Comparison of ENCODE assay signal across 52 mouse cellular contexts in the genomic region with DNA sequence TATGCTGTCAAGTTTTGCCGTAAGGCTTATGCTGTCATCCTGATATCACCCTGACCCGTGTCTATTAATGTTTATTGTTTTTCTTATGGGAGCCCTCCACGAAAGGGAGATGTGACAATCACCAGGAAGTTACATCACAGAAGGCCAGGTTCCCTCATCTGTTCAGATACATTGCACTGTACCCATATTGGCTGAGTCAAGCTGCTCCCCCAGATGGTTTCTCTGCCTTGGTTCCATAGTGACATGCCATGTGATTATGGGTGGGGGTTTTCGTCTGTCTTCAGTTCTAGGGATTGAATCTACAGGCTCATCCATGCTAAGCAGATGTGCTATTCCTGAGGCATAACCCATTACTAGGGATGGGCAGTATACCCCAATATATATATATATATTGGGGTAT. TPM values are rescaled to one million over a fixed set of nuclear protein-coding genes. Genes with fewer than 3 reads are reported as not detected.
"Had no signal": no experiment of that assay in that cellular context is flagged by ENCODE, and none has a peak within 500 bp of the region (broad histone marks: within the 10 kb centered on the region; RNA-seq: fewer than 3 reads in every experiment).

No protein-coding gene starts in this region.

- H3K36me3 ChIP-seq: heart, embryonic 10.5 days; heart, embryonic 12.5 days; heart, embryonic 13.5 days; heart, embryonic 15.5 days; hindbrain, embryonic 10.5 days; hindbrain, embryonic 12.5 days; hindbrain, embryonic 13.5 days; hindbrain, embryonic 15.5 days; intestine, embryonic 15.5 days; kidney, embryonic 15.5 days had no signal

- DNase-seq: heart, adult 18-20 months; heart, adult 2 months; heart, postnatal 10 days; heart, postnatal 14 days; heart, postnatal 36 days; heart, postnatal 4 days; kidney, adult 11 months; kidney, adult 18-20 months; kidney, adult 2 months; kidney, adult 8-10 months; kidney, adult 9 months; kidney, postnatal 10 days; kidney, postnatal 14 days; kidney, postnatal 25 days; kidney, postnatal 36 days; kidney, postnatal 4 days; layer of hippocampus, postnatal 36 days had no signal

- H3K4me3 ChIP-seq: heart, adult 2 months; heart, embryonic 10.5 days; heart, embryonic 12.5 days; heart, embryonic 13.5 days; heart, embryonic 15.5 days; hindbrain, embryonic 10.5 days; hindbrain, embryonic 12.5 days; hindbrain, embryonic 13.5 days; hindbrain, embryonic 15.5 days; intestine, embryonic 15.5 days; kidney, embryonic 15.5 days; left cerebral cortex, adult 2 months had no signal

- H3K27ac ChIP-seq: heart, adult 2 months; heart, embryonic 10.5 days; heart, embryonic 13.5 days; heart, embryonic 15.5 days; hindbrain, embryonic 10.5 days; hindbrain, embryonic 12.5 days; hindbrain, embryonic 13.5 days; hindbrain, embryonic 14.5 days; hindbrain, embryonic 15.5 days; hindbrain, postnatal 0 days; intestine, embryonic 15.5 days; kidney, embryonic 15.5 days; kidney, postnatal 0 days; left cerebral cortex, adult 2 months had no signal

RNA-seq across cellular contexts. Expression of a gene that starts 34.8 kb away (rescaled TPM):
- total RNA-seq: heart, adult 18-20 months; heart, adult 2 months; heart, adult 8-10 months; heart, postnatal 10 days; heart, postnatal 14 days; heart, postnatal 25 days; heart, postnatal 36 days; heart, postnatal 4 days; hematopoietic stem cell, adult 5-6 weeks; hindbrain, postnatal 0 days; layer of hippocampus, adult 18-20 months; layer of hippocampus, adult 8-10 months; layer of hippocampus, postnatal 14 days; layer of hippocampus, postnatal 36 days; left cerebral cortex, adult 18-20 months; left cerebral cortex, adult 2 months; left cerebral cortex, adult 8-10 months had no signal
- polyA plus RNA-seq: heart, adult 2 months; heart, embryonic 10.5 days; heart, embryonic 11.5 days; heart, embryonic 12.5 days; heart, embryonic 13.5 days; heart, embryonic 14.5 days; heart, embryonic 15.5 days; heart, embryonic 16.5 days; heart, postnatal 0 days; hindbrain, embryonic 10.5 days; hindbrain, embryonic 11.5 days; hindbrain, embryonic 12.5 days; hindbrain, embryonic 13.5 days; hindbrain, embryonic 14.5 days; hindbrain, embryonic 15.5 days; hindbrain, embryonic 16.5 days; hindbrain, postnatal 0 days; inflammation-experienced regulatory T-cells, adult 6 months; intestine, embryonic 14.5 days; intestine, embryonic 15.5 days; intestine, embryonic 16.5 days; intestine, postnatal 0 days; kidney, adult 2 months; kidney, embryonic 14.5 days; kidney, embryonic 15.5 days; kidney, embryonic 16.5 days; kidney, postnatal 0 days; large intestine, adult 2 months had no signal
